Mouse (Mus musculus) neural tube, embryonic 14.5 days (tissue): ENCODE measurements around the gene Rnaseh2a. TPM values are rescaled to one million over a fixed set of nuclear protein-coding genes. Genes with fewer than 3 reads are reported as not detected.

Source experiments
- ATAC-seq: fragments of 200-750 bp; cut with Nextera tagmentation; 2 replicates; pipeline ENCODE4 v1.8.0; 2017; ENCODE audit warnings: low read depth, mild to moderate bottlenecking, moderate TSS enrichment, moderate library complexity
- H3K27ac ChIP-seq: fragments of 300-500 bp; sonication (generic); 2 replicates; pipeline ENCODE4 v1.5.1; 2014; ENCODE audit warnings: low read depth, mild to moderate bottlenecking, control low read depth, low read length, moderate library complexity, mixed read lengths
- H3K27me3 ChIP-seq: fragments of 300-500 bp; sonication (generic); 2 replicates; pipeline ENCODE4 v1.6.1; 2014; ENCODE audit warnings: low read length; ENCODE audit not compliant: control insufficient read depth, insufficient read depth
- H3K36me3 ChIP-seq: fragments of 300-500 bp; sonication (generic); 2 replicates; pipeline ENCODE4 v1.6.1; 2014; ENCODE audit warnings: low read length, mixed read lengths; ENCODE audit not compliant: control insufficient read depth, insufficient read depth
- H3K4me1 ChIP-seq: fragments of 300-500 bp; sonication (generic); 2 replicates; pipeline ENCODE4 v1.6.1; 2014; ENCODE audit warnings: low read length; ENCODE audit not compliant: control insufficient read depth, insufficient read depth
- H3K4me2 ChIP-seq: fragments of 300-500 bp; sonication (generic); 2 replicates; pipeline ENCODE4 v1.6.1; 2014; ENCODE audit warnings: mild to moderate bottlenecking, low read depth, low read length, control low read depth
- H3K4me3 ChIP-seq: fragments of 300-500 bp; sonication (generic); 2 replicates; pipeline ENCODE4 v1.5.1; 2014; ENCODE audit warnings: low read depth, low read length, control low read depth, mixed read lengths
- H3K9ac ChIP-seq: fragments of 300-500 bp; sonication (generic); replicated peaks from 2 replicates; pipeline ENCODE4 v1.6.1; 2014; ENCODE audit warnings: low read depth, mild to moderate bottlenecking, control low read depth, low read length, mixed read lengths
- H3K9me3 ChIP-seq: fragments of 300-500 bp; sonication (generic); 2 replicates; pipeline ENCODE4 v1.6.1; 2016; ENCODE audit warnings: low read length; ENCODE audit not compliant: control insufficient read depth
- WGBS: fragments of 180-500 bp; shearing (Covaris S2); extraction: QIAGEN DNeasy Blood & Tissue Kit; methylation state at CpG from one replicate; pipeline ENCODE4 v1.1.7; 2014; 5-methylcytosine and 5-hydroxymethylcytosine counted together
- polyA plus RNA-seq: library from polyadenylated mRNA; unstranded; fragments of >200 nt; fragmentation: Nextera tagmentation; extraction: Ambion mirVana; gene quantifications from 2 replicates; pipeline ENCODE4 v1.2.1, GENCODE M21; 2014

Gene Rnaseh2a
- polyA plus RNA-seq, 1 experiment from 2014 or later = 48.0 TPM

DNA sequence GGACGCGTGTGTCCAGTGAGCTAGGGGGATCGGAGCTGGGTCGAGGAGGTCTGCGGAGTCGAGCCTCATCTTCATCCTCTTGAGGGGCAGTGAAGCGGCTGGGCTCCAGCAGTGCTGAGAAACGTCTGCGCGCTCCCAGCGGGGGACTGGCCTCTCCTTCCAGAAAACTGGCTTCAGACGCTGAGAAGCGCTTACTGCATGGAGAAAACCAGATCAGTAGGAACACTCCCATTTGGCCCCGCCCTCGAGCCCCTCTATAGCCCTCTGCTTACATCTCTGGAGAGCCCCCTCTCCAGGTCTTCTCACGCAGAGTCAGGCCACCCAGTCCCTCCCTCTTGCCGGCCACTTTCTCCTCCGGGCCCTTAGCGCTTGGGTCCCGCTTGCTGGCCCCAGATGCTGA is 51.8 kb downstream of the Rnaseh2a start:
- peaks cover 18% of the 10 kb centered on the region for H3K27me3 ChIP-seq
- H3K36me3 ChIP-seq = peaks cover 82% of the 10 kb centered on the region
- H3K27ac ChIP-seq = no peak overlapping the region
- ATAC-seq = no peak
- 32% methylated on average over 20 of the region's 20 CpGs for WGBS
- H3K9me3 ChIP-seq = no peaks in the 10 kb centered on the region
- no peak overlapping the region for H3K9ac ChIP-seq
- no peak overlapping the region for H3K4me2 ChIP-seq
- no peak overlapping the region for H3K4me3 ChIP-seq
- H3K4me1 ChIP-seq = no peaks in the 10 kb centered on the region

DNA sequence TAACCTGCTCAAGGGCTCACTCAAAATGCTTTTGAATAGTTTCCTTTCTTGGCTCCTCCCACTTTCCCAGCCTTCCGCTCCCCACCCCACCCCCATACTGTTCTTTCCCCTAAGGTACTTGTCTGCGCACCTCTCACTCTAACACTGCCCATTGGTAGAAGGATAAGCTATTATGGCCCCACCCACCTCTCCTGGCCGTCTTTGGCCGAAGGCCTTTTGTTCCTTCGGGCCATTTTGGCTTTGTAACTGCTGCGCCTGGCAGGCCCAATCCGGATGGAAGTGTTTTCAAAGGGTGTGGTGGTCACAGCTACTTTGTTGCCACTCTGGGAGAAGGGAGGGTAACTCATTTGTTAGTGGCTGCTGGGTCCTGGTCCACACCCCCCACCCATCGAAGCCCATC is 54.3 kb downstream of the Rnaseh2a start:
- Histone ChIP-seq H3K36me3 (peaks cover 81% of the 10 kb centered on the region), H3K9me3 (no peaks in the 10 kb centered on the region), H3K4me2 (no peak overlapping the region), H3K27ac (no peak overlapping the region), H3K4me1 (no peaks in the 10 kb centered on the region), H3K27me3 (peaks cover 28% of the 10 kb centered on the region), H3K9ac (no peak overlapping the region), H3K4me3 (no peak overlapping the region)
- no peak for ATAC-seq
- WGBS = 79% methylated on average over 8 of the region's 8 CpGs

DNA sequence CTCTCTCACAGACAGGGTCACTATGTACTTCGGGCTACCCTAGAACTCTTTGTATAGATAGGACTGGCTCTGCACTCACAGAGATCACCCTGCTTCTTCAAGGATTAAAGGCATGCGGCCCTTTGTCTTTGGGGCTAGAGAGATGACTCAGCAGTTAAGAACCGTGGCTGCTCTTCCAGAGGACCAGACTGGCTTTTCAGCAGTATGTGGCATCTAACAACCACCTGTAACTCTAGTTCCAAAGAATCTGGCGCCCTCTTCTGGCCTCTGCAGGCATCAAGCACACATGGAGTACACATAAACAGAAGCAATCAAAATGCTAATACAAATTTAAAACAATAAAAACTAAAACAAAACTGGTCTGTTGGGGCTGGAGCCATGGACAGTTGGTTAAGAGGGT is 55.6 kb downstream of the Rnaseh2a start:
- WGBS = 35% methylated on average over 4 of the region's 4 CpGs
- H3K27ac ChIP-seq = no peak overlapping the region
- H3K4me2 ChIP-seq = no peak overlapping the region
- no peaks in the 10 kb centered on the region for H3K9me3 ChIP-seq
- H3K4me3 ChIP-seq = no peak overlapping the region
- peaks cover 70% of the 10 kb centered on the region for H3K36me3 ChIP-seq
- no peaks in the 10 kb centered on the region for H3K4me1 ChIP-seq
- H3K9ac ChIP-seq = no peak overlapping the region
- no peak for ATAC-seq
- peaks cover 28% of the 10 kb centered on the region for H3K27me3 ChIP-seq

DNA sequence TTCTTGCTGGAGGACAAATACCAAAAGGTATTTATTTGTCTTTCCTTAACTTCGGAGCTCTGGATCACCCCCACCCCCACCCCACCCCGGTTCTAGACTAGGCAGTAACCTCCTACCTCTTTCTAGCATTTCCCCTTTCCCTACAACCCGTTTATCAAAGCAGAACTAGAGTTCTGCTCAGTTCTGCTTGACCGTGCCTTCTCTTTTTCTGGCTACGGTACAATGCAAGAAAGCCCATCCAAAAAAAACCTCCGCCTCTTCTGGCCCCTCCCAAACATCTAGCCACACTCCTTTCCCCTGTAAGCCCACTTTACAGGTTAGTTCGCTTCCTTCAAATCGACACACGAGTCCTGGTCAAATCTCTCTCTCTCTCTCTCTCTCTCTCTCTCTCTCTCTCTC is 56.1 kb downstream of the Rnaseh2a start:
- WGBS = 20% methylated on average over 9 of the region's 9 CpGs
- H3K4me3 ChIP-seq = no peak overlapping the region

DNA sequence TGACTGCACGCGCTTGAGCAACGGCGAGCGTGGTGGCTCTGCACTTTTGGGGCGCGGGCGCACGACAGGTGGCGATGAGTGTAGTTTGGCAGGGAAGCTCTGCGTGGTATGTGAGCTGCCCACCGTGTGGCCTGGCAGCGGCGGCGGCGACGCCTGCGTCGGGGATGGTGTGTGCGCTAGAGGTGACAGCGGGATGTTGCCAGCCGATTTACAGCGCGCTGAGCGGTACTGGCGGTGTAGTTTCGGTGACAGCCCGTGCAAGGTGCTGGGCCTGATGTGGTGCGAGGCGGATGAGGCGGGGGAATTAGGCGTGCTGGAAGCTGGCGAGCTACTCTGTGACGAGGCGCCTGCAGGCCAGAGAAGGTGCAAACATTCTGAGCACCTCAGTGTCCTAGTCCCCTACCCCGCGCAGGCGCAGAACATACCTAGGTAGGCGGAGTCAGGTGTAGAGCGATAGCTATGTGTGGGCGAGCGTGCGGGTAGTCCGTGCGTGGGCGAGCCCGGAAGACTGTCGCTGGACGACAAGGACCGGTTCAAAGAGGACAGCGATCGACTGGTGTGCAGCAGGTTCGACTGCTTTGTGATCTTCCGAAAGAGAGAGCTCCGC is 56.6 kb downstream of the Rnaseh2a start:
- H3K27me3 ChIP-seq = peaks cover 28% of the 10 kb centered on the region
- H3K4me3 ChIP-seq = peak overlapping the region; percentile 10; the same call in 1 of the 2 replicates
- peaks cover 62% of the 10 kb centered on the region for H3K36me3 ChIP-seq
- no peak overlapping the region for H3K27ac ChIP-seq
- H3K4me2 ChIP-seq = peak overlapping the region; percentile 40
- no peaks in the 10 kb centered on the region for H3K9me3 ChIP-seq
- WGBS = 4% methylated on average over 55 of the region's 55 CpGs
- no peaks in the 10 kb centered on the region for H3K4me1 ChIP-seq
- ATAC-seq = no peak
- H3K9ac ChIP-seq = no peak overlapping the region

More for the DNA sequence above, 56.1 kb downstream of the Rnaseh2a start:
- H3K4me2 ChIP-seq = peak overlapping the region; percentile 40
- ATAC-seq = no peak
- H3K27me3 ChIP-seq = peaks cover 28% of the 10 kb centered on the region
- no peak overlapping the region for H3K27ac ChIP-seq
- H3K4me1 ChIP-seq = no peaks in the 10 kb centered on the region
- H3K36me3 ChIP-seq = peaks cover 67% of the 10 kb centered on the region
- no peak overlapping the region for H3K9ac ChIP-seq
- H3K9me3 ChIP-seq = no peaks in the 10 kb centered on the region

DNA sequence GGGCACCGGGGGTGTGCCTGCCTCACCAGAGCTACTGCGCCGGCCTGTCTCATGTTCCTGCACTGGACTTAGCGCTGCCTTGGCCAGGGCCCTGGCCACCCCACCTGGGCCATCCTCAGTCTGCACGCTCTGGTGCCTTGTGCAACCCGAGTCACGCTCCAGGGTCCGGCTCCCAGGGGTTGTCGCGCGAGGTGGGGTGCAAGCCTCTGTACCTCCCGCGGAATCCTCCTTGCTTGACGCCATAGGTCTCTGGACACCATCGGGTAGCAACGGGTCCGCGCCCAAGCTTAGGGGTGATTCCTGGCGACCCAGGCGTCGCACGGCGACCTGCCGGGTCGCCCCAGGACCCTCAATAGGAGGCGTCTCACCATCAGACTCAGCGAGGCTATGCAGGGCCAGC is 57.2 kb downstream of the Rnaseh2a start:
- Histone ChIP-seq H3K27me3 (peaks cover 28% of the 10 kb centered on the region), H3K4me3 (no peak overlapping the region), H3K4me2 (no peak overlapping the region), H3K9ac (no peak overlapping the region), H3K36me3 (peaks cover 56% of the 10 kb centered on the region), H3K27ac (no peak overlapping the region), H3K9me3 (no peaks in the 10 kb centered on the region), H3K4me1 (no peaks in the 10 kb centered on the region)
- WGBS = 22% methylated on average over 27 of the region's 27 CpGs
- no peak for ATAC-seq

DNA sequence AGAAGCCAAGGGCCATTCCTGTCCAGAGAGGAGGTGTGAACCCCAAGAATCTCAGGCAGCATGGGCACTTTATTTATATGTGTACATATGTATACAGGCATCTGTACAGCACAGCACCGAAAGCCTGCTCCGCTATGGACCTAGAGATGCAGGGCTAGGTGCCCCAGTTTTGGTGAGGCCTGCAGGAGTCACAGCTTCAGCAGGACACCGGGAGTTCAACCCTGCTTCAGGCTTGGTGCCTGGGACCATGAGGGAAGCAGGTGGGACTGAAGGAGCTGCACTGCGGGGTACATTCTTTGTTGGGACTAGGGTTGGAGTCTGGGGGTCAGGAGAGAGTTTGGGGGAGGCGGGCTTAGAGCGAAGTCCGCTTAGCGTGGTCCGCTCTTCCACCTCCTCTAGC is 57.7 kb downstream of the Rnaseh2a start:
- no peak for ATAC-seq
- Histone ChIP-seq H3K4me2 (no peak overlapping the region), H3K9me3 (no peaks in the 10 kb centered on the region), H3K36me3 (peaks cover 51% of the 10 kb centered on the region), H3K27ac (no peak overlapping the region), H3K27me3 (peaks cover 28% of the 10 kb centered on the region), H3K9ac (no peak overlapping the region), H3K4me3 (no peak overlapping the region), H3K4me1 (no peaks in the 10 kb centered on the region)
- WGBS = 79% methylated on average over 9 of the region's 9 CpGs

DNA sequence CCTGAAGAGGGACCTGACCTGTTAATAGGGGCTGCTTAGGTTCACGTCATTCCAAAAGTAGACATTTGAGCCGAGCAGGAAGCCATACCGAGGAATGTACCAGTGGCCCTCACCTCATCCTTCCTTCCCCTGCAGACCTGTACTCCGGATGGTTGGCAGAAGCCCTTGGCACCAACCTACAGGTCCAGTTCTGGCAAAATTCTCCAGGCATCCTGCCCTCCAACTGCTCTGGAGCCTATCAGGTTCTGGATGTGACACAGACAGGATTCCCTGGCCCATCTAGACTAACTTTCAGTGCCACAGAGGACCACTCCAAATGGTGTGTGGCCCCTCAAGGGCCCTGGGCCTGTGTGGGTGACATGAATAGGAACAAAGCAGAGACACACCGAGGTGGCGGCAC is 59.0 kb downstream of the Rnaseh2a start:
- H3K36me3 ChIP-seq = peaks cover 38% of the 10 kb centered on the region
- no peaks in the 10 kb centered on the region for H3K9me3 ChIP-seq
- no peaks in the 10 kb centered on the region for H3K4me1 ChIP-seq
- H3K27ac ChIP-seq = no peak overlapping the region
- H3K4me3 ChIP-seq = no peak overlapping the region
- no peak overlapping the region for H3K9ac ChIP-seq
- ATAC-seq = no peak
- H3K27me3 ChIP-seq = peaks cover 23% of the 10 kb centered on the region
- no peak overlapping the region for H3K4me2 ChIP-seq
- whole genome bisulfite sequencing = 93% methylated on average over 6 of the region's 6 CpGs

DNA sequence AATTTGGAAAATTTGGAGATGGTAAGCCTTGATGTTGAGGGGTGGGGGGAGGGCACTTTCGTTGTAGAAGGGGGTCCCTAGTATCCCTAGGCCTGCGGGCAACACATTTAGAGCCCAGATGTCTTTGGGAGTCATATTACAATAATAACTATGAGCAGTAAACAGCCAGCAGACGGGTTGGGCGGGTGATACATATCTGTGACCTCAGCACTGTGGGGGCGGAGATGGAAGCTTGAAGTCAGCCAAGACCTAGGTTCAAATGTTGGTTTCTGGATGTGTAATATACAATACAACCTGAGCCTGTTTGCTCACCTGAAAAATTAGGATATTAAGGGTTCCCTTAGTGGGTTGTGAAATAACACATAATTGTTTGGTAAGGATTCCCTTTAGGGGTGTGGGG is 59.6 kb downstream of the Rnaseh2a start:
- 86% methylated on average over 5 of the region's 5 CpGs for WGBS

More for the DNA sequence above, 59.6 kb downstream of the Rnaseh2a start:
- H3K36me3 ChIP-seq = peaks cover 35% of the 10 kb centered on the region
- ATAC-seq = no peak
- no peaks in the 10 kb centered on the region for H3K4me1 ChIP-seq
- no peaks in the 10 kb centered on the region for H3K9me3 ChIP-seq
- peaks cover 17% of the 10 kb centered on the region for H3K27me3 ChIP-seq
- no peak overlapping the region for H3K4me3 ChIP-seq
- no peak overlapping the region for H3K9ac ChIP-seq
- H3K27ac ChIP-seq = no peak overlapping the region
- H3K4me2 ChIP-seq = no peak overlapping the region
